Mouse (Mus musculus) CH12.LX (cell line): Measurements from ENCODE around the gene Gpcpd1. TPM values are rescaled to one million over a fixed set of nuclear protein-coding genes. Genes with fewer than 3 reads are reported as not detected.
A peak's percentile ranks its signal among the peaks of the same experiment; 100 is the strongest.

Experiments used
- DNase-seq: peaks from one replicate; pipeline ENCODE4 v3.0.0-alpha.2; 2013; ENCODE audit errors: extremely low read depth
- H3K27ac ChIP-seq: 2 replicates; pipeline ENCODE4 v1.5.1; 2012; ENCODE audit warnings: low read depth, mild to moderate bottlenecking, control low read depth, moderate library complexity; ENCODE audit not compliant: insufficient read depth
- H3K27me3 ChIP-seq: replicated peaks from 2 replicates; pipeline ENCODE3; 2012; ENCODE audit warnings: inconsistent platforms
- H3K36me3 ChIP-seq, 2 experiments: replicated peaks in 1 of 2; 2 replicates each; pipeline versions ENCODE3 to v1.6.1; 2012; ENCODE audit warnings: inconsistent platforms in 1 of 2, low read length in 1 of 2, mild to moderate bottlenecking in 1 of 2, mixed read lengths in 1 of 2, moderate library complexity in 1 of 2; ENCODE audit not compliant: control insufficient read depth in 1 of 2, insufficient read depth in 1 of 2
- H3K4me1 ChIP-seq, 2 experiments: 2 replicates each; pipeline ENCODE4 v1.6.1; 2012; ENCODE audit warnings: inconsistent platforms in 1 of 2, moderate library complexity in 1 of 2; ENCODE audit not compliant: insufficient read depth in 2 of 2, control insufficient read depth in 1 of 2
- H3K4me2 ChIP-seq: 2 replicates; pipeline ENCODE4 v1.6.1; 2012; ENCODE audit warnings: low read depth, mild to moderate bottlenecking, control low read depth; ENCODE audit not compliant: poor library complexity, insufficient read depth, severe bottlenecking
- H3K4me3 ChIP-seq, 3 experiments: fragments of 150-350 bp in 1 of 3; sonication (generic) in 1 of 3; replicated peaks in 1 of 3; 2 replicates each; pipeline versions ENCODE3 to v1.5.1; 2011 to 2012; ENCODE audit warnings: low read depth in 2 of 3, low read length in 2 of 3, mild to moderate bottlenecking in 2 of 3, moderate library complexity in 2 of 3, control low read depth in 1 of 3, improper control_type of control experiment in 1 of 3, inconsistent platforms in 1 of 3, mixed read lengths in 1 of 3; ENCODE audit not compliant: poor library complexity in 1 of 3
- H3K79me2 ChIP-seq: replicated peaks from 2 replicates; pipeline ENCODE4 v1.6.1; 2012; ENCODE audit warnings: mild to moderate bottlenecking, moderate library complexity; ENCODE audit not compliant: control insufficient read depth, poor library complexity, insufficient read depth, severe bottlenecking; ENCODE audit errors: extremely low read depth
- H3K9ac ChIP-seq: 2 replicates; pipeline ENCODE4 v1.6.1; 2012; ENCODE audit warnings: low read depth, mild to moderate bottlenecking, control low read depth, moderate library complexity; ENCODE audit not compliant: insufficient read depth
- H3K9me3 ChIP-seq: replicated peaks from 2 replicates; pipeline ENCODE3; 2012; ENCODE audit warnings: low read length, inconsistent platforms, mixed read lengths
- BHLHE40 ChIP-seq: IDR thresholded peaks from 2 replicates; pipeline ENCODE4 v1.6.1; 2011; ENCODE audit warnings: mild to moderate bottlenecking, low read depth, low read length, improper control_type of control experiment
- CTCF ChIP-seq, 2 experiments: IDR thresholded peaks in 1 of 2; conservative IDR thresholded peaks in 1 of 2; 2 replicates each; pipeline ENCODE4 v1.5.1; 2011 to 2012; ENCODE audit warnings: low read depth in 2 of 2, low read length in 2 of 2, improper control_type of control experiment in 1 of 2, inconsistent platforms in 1 of 2, mild to moderate bottlenecking in 1 of 2, moderate library complexity in 1 of 2
- E2F4 ChIP-seq: IDR thresholded peaks from 2 replicates; pipeline ENCODE4 v1.6.1; 2011; ENCODE audit warnings: low read depth, low read length, improper control_type of control experiment; ENCODE audit not compliant: insufficient replicate concordance
- EP300 ChIP-seq: IDR thresholded peaks from 2 replicates; pipeline ENCODE4 v1.6.1; 2011; ENCODE audit warnings: low read length, improper control_type of control experiment
- ETS1 ChIP-seq: conservative IDR thresholded peaks from 2 replicates; pipeline ENCODE4 v1.6.1; 2012; ENCODE audit warnings: low read depth, mild to moderate bottlenecking, inconsistent platforms, low read length, improper control_type of control experiment, moderate library complexity
- GABPA ChIP-seq: IDR thresholded peaks from 2 replicates; pipeline ENCODE4 v1.6.1; 2012; ENCODE audit warnings: low read depth, low read length, improper control_type of control experiment, inconsistent platforms; ENCODE audit not compliant: insufficient replicate concordance
- JUND ChIP-seq: conservative IDR thresholded peaks from 2 replicates; pipeline ENCODE4 v1.6.1; 2011; ENCODE audit warnings: low read depth, low read length, improper control_type of control experiment
- KAT2A ChIP-seq: IDR thresholded peaks from 2 replicates; pipeline ENCODE4 v1.6.1; 2012; ENCODE audit warnings: low read length, improper control_type of control experiment, inconsistent platforms; ENCODE audit not compliant: insufficient replicate concordance
- MAFK ChIP-seq: IDR thresholded peaks from 2 replicates; pipeline ENCODE4 v1.6.1; 2011; ENCODE audit warnings: low read length, improper control_type of control experiment; ENCODE audit not compliant: insufficient replicate concordance
- MAX ChIP-seq: IDR thresholded peaks from 2 replicates; pipeline ENCODE4 v1.6.1; 2011; ENCODE audit warnings: low read length, improper control_type of control experiment
- MAZ ChIP-seq: IDR thresholded peaks from 2 replicates; pipeline ENCODE4 v1.6.1; 2012; ENCODE audit warnings: low read depth, mild to moderate bottlenecking, inconsistent platforms, low read length, improper control_type of control experiment, moderate library complexity
- MXI1 ChIP-seq: IDR thresholded peaks from 2 replicates; pipeline ENCODE4 v1.6.1; 2011; ENCODE audit warnings: mild to moderate bottlenecking, low read depth, low read length, improper control_type of control experiment
- MYC ChIP-seq: IDR thresholded peaks from 2 replicates; pipeline ENCODE4 v1.6.1; 2011; ENCODE audit warnings: low read depth, mild to moderate bottlenecking, improper control_type of control experiment, low read length
- NELFE ChIP-seq: IDR thresholded peaks from 2 replicates; pipeline ENCODE4 v1.6.1; 2011; ENCODE audit warnings: low read depth, low read length, improper control_type of control experiment
- POLR2A ChIP-seq: IDR thresholded peaks from 2 replicates; pipeline ENCODE4 v1.6.1; 2011; ENCODE audit warnings: low read depth, mild to moderate bottlenecking, improper control_type of control experiment, low read length
- RAD21 ChIP-seq: IDR thresholded peaks from 2 replicates; pipeline ENCODE4 v1.6.1; 2011; ENCODE audit warnings: low read depth, mild to moderate bottlenecking, low read length, improper control_type of control experiment, moderate library complexity
- SIN3A ChIP-seq: IDR thresholded peaks from 2 replicates; pipeline ENCODE4 v1.6.1; 2012; ENCODE audit warnings: low read length, improper control_type of control experiment, inconsistent platforms
- SMC3 ChIP-seq: IDR thresholded peaks from 2 replicates; pipeline ENCODE4 v1.6.1; 2011; ENCODE audit warnings: low read depth, low read length, improper control_type of control experiment
- TCF12 ChIP-seq: IDR thresholded peaks from 2 replicates; pipeline ENCODE4 v1.6.1; 2014; ENCODE audit warnings: low read depth, mild to moderate bottlenecking, inconsistent platforms, low read length, improper control_type of control experiment
- UBTF ChIP-seq: IDR thresholded peaks from 2 replicates; pipeline ENCODE4 v1.6.1; 2012; ENCODE audit warnings: low read depth, mild to moderate bottlenecking, inconsistent platforms, low read length, improper control_type of control experiment, moderate library complexity
- USF1 ChIP-seq: IDR thresholded peaks from 2 replicates; pipeline ENCODE4 v1.6.1; 2014; ENCODE audit warnings: low read depth, mild to moderate bottlenecking, inconsistent platforms, low read length, improper control_type of control experiment
- USF2 ChIP-seq: conservative IDR thresholded peaks from 2 replicates; pipeline ENCODE4 v1.6.1; 2011; ENCODE audit warnings: low read depth, low read length, improper control_type of control experiment
- ZKSCAN1 ChIP-seq: IDR thresholded peaks from 2 replicates; pipeline ENCODE4 v1.6.1; 2012; ENCODE audit warnings: low read depth, inconsistent platforms, low read length, improper control_type of control experiment, borderline replicate concordance
- dilution Hi-C: fragments of 300-500 bp; cut with MboI; formaldehyde crosslinking; loops from 2 replicates; pipeline ENCODE4 v1.14.3; 2020; ENCODE audit warnings: low sequenced_read_pairs; ENCODE audit not compliant: extremely low pct_unique_long_range_greater_than_20kb, extremely low pct_ligation_motif_present
- in situ Hi-C: fragments of 300-500 bp; cut with MboI; formaldehyde crosslinking; loops from 3 replicates; pipeline ENCODE4 v1.14.3; 2019; ENCODE audit warnings: low sequenced_read_pairs, low pct_ligation_motif_present, low pct_unique_long_range_greater_than_20kb, mixed read lengths
- polyA plus RNA-seq: library from polyadenylated mRNA; unstranded; fragments of >175 nt; gene quantifications from 2 replicates; pipeline ENCODE4 v1.2.1, GENCODE M21; 2012; ENCODE audit warnings: low read depth; ENCODE audit not compliant: insufficient read length
- total RNA-seq, 2 experiments: library from RNA; depleted of rRNA; stranded (reverse); fragments of 300-350 nt in 1 of 2; fragments of >200 nt in 1 of 2; gene quantifications; 2 replicates each; pipeline ENCODE4 v1.2.3; 2012 to 2014

The Gpcpd1 gene
- total and polyA plus RNA-seq, 3 experiments: 30.9 to 60.8 (median 33.5) TPM

GRCm38 (mm10) chr2:132511011-132511818, 76.3 kb downstream of the Gpcpd1 start:
- DNase-seq: no peak
- H3K27me3 ChIP-seq: no peaks in the 10 kb centered on the region
- TF ChIP-seq BHLHE40 (no peak), EP300 (no peak), USF2 (no peak), MXI1 (no peak), TCF12 (no peak), JUND (no peak), NELFE (no peak), POLR2A (no peak), USF1 (no peak), SIN3A (no peak)
- H3K27ac ChIP-seq: no peak overlapping the region
- peaks cover 10 to 35% of the 10 kb centered on the region in 2 experiments; a peak in 3 of 4 replicates for H3K4me1 ChIP-seq
- H3K9ac ChIP-seq: no peak overlapping the region
- H3K36me3 ChIP-seq: no peaks in the 10 kb centered on the region
- no peak overlapping the region for H3K4me3 ChIP-seq
- in situ Hi-C loops: no loop called here
- dilution Hi-C loops: no loop called here
- no peaks in the 10 kb centered on the region for H3K79me2 ChIP-seq
- H3K4me2 ChIP-seq: no peak overlapping the region
- peaks cover 14% of the 10 kb centered on the region for H3K9me3 ChIP-seq

GRCm38 (mm10) chr2:132509714-132510113, 77.8 kb downstream of the Gpcpd1 start:
- TF ChIP-seq CTCF (conservative IDR thresholded peaks at IDR 0.05 in 1 of 2, IDR thresholded peaks at IDR 0.05 in 1 of 2; ENCODE audit: low read depth in 2 of 2, low read length in 2 of 2) (peak in 1 of 2 experiments; percentile 54; a peak in 2 of 4 replicates), GABPA (no peak), E2F4 (no peak), MAFK (no peak), UBTF (no peak), ETS1 (no peak), MYC (no peak), RAD21 (peak; percentile 52), ZKSCAN1 (no peak), MAZ (no peak), KAT2A (no peak), SMC3 (peak; percentile 24), MAX (no peak)

More at GRCm38 (mm10) chr2:132509714-132510113, 77.8 kb downstream of the Gpcpd1 start:
- Histone ChIP-seq H3K9me3 (peaks cover 14% of the 10 kb centered on the region), H3K9ac (peak overlapping the region; percentile 7; the same call in 1 of the 2 replicates), H3K4me1 (peaks cover 2 to 20% of the 10 kb centered on the region in 2 experiments; a peak in 2 of 4 replicates), H3K27ac (no peak overlapping the region), H3K4me3 (no peak overlapping the region), H3K79me2 (no peaks in the 10 kb centered on the region), H3K4me2 (peak overlapping the region; percentile 71; the same call in 1 of the 2 replicates), H3K36me3 (no peaks in the 10 kb centered on the region), H3K27me3 (no peaks in the 10 kb centered on the region)
- in situ Hi-C loops (no loop called here), dilution Hi-C loops (no loop called here)
- DNase-seq: no peak
